Mouse (Mus musculus): Measurements from ENCODE around the gene Fxyd7. TPM values are rescaled to one million over a fixed set of nuclear protein-coding genes. Genes with fewer than 3 reads are reported as not detected.

Fxyd7 gene
- polyA plus RNA-seq, 1 experiment from 2014 or later: 1.8 TPM

DNA sequence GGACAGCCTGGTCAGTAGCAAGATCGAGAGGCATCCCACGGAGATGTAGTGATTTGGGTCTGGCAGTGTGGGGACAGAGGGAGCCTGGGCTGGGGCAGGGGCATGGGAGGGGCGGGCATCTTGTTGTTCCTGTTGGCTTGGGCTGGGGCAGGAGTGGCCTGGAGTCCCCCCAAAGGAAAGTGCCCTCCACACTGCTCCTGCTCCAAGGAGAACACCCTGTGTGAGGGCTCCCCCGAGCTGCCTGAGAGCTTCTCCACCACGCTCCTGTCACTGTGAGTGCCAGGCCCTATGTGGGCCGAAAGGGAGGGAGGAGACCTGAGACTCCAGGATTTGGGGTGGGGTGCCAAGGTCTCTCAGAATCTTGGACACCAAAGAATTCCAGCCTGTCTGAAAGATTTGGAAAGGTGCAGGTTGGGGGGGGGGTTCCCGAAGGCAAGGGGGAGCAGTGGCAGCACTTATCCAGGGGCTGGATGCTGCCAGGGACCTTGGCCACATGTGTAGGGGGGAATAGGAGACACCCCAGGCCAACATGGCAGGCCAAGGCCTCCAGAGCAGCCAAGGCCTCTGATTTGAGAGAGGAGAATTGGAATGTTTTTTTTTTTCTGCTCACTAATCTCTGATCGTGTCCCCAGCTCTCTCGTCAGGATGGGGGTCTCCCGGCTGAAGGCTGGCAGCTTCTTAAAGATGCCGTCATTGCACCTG, 8.8 kb upstream of the Fxyd7 start:
- H3K9me3 ChIP-seq (ENCODE audit: low read length): no peaks in the 10 kb centered on the region
- no peak overlapping the region for H3K4me2 ChIP-seq (replicated peaks; ENCODE audit: low read depth, low read length)
- no peaks in the 10 kb centered on the region for H3K4me1 ChIP-seq (ENCODE audit: insufficient read depth, low read depth, low read length)
- DNase-seq (ENCODE audit: low spot score) (no peak), ATAC-seq (no peak)
- H3K36me3 ChIP-seq (ENCODE audit: insufficient read depth, low read length): no peaks in the 10 kb centered on the region
- no peak overlapping the region for H3K27ac ChIP-seq (ENCODE audit: low read length)
- WGBS: 73% methylated on average over 11 of the region's 11 CpGs
- TF ChIP-seq CTCF (IDR thresholded peaks at IDR 0.05): no peak
- no peak for TF ChIP-seq EP300 (IDR thresholded peaks at IDR 0.05)
- H3K27me3 ChIP-seq (replicated peaks; ENCODE audit: insufficient read depth, low read length): no peaks in the 10 kb centered on the region
- no peak overlapping the region for H3K4me3 ChIP-seq (ENCODE audit: low read depth, low read length)
- H3K9ac ChIP-seq (replicated peaks; ENCODE audit: low read depth): no peak overlapping the region

DNA sequence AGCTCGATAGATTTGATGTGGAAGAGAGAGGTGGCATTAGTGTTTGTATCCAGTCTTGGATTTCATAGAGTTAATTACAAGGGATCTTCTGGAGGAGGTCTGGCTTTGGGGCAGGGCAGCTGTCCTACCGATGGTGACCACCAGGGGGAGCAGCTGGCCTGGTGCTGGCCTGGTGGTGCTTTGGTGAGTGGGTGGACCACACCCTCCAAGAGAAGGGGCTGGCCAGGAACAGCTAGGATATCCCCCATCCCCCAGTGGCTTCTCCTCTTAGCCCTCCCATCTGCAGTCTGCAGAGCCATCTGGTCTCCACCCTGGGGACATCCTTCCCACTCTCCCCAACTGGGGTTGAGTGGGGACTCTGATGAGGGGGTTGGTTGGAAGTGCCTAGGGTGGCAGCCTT, 7.8 kb upstream of the Fxyd7 start, which contains the start of gene Lgi4:
TSS of gene Lgi4 (plus strand) at position 235 of the 400 bp plus-strand sequence.
- TF ChIP-seq CTCF (IDR thresholded peaks at IDR 0.05) (peak; percentile 99), EP300 (IDR thresholded peaks at IDR 0.05) (no peak)
- peak; percentile 55 for ATAC-seq

DNA sequence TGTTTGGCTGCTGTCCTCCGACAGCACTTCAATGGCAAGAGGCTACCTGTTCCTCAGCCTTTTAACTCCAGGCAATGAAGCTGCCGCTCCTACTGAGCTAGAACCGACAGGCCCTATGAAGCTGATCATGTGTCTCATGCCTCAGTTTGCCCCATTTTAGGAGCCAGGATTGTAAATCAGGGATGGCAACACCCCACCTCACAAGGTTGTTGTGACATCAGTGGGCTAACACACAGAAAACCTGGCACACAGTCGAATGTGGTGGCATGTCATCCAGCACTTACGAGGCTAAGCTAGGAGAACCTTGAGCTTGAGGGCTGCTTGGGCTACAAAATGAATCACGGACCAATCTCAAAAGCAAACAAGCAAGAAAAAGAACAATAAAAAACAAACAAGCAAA, 6.9 kb upstream of the Fxyd7 start:
- 82% methylated on average over 6 of the region's 6 CpGs for WGBS

More for the DNA sequence above, 7.8 kb upstream of the Fxyd7 start, which contains the start of gene Lgi4:
- Histone ChIP-seq H3K4me1 (ENCODE audit: insufficient read depth, low read depth, low read length) (no peaks in the 10 kb centered on the region), H3K27ac (ENCODE audit: low read length) (no peak within 1 kb of the TSS), H3K4me3 (ENCODE audit: low read depth, low read length) (no peak within 1 kb of the TSS), H3K27me3 (replicated peaks; ENCODE audit: insufficient read depth, low read length) (no peaks in the 10 kb centered on the region), H3K9me3 (ENCODE audit: low read length) (no peaks in the 10 kb centered on the region), H3K4me2 (replicated peaks; ENCODE audit: low read depth, low read length) (no peak within 1 kb of the TSS), H3K9ac (replicated peaks; ENCODE audit: low read depth) (no peak within 1 kb of the TSS), H3K36me3 (ENCODE audit: insufficient read depth, low read length) (no peaks in the 10 kb centered on the region)
- DNase-seq (ENCODE audit: low spot score): peak; percentile 82
- 6% methylated on average over 2 of the region's 2 CpGs for WGBS

DNA sequence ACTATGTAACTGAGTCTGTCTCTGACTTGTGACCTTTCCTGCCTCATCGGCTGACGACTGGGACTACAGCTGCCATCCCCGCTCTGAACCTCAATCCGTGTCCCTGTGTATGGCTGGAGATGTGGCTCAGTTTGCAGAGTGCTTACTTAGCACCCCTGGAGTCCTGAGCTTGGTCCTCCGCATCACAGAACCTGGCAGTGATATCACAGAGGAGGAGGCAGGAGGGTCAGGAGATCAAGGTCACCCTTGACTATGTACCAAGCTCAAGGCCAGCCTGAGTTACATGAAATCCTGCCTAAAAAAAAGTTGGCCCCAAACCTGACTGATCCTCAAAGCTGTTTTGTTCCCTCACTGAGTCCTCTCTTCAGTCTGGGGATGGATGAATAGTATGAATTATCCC, 6.5 kb upstream of the Fxyd7 start:
- no peak overlapping the region for H3K27ac ChIP-seq (ENCODE audit: low read length)
- 67% methylated on average over 5 of the region's 5 CpGs for WGBS
- TF ChIP-seq EP300 (IDR thresholded peaks at IDR 0.05) (no peak), CTCF (IDR thresholded peaks at IDR 0.05) (no peak)
- no peaks in the 10 kb centered on the region for H3K9me3 ChIP-seq (ENCODE audit: low read length)
- no peaks in the 10 kb centered on the region for H3K4me1 ChIP-seq (ENCODE audit: insufficient read depth, low read depth, low read length)
- H3K4me2 ChIP-seq (replicated peaks; ENCODE audit: low read depth, low read length): no peak overlapping the region
- no peak for ATAC-seq
- H3K36me3 ChIP-seq (ENCODE audit: insufficient read depth, low read length): no peaks in the 10 kb centered on the region
- DNase-seq (ENCODE audit: low spot score): no peak
- no peak overlapping the region for H3K4me3 ChIP-seq (ENCODE audit: low read depth, low read length)
- no peak overlapping the region for H3K9ac ChIP-seq (replicated peaks; ENCODE audit: low read depth)
- H3K27me3 ChIP-seq (replicated peaks; ENCODE audit: insufficient read depth, low read length): peaks cover 4% of the 10 kb centered on the region

More for the DNA sequence above, 6.9 kb upstream of the Fxyd7 start:
- no peaks in the 10 kb centered on the region for H3K4me1 ChIP-seq (ENCODE audit: insufficient read depth, low read depth, low read length)
- H3K9ac ChIP-seq (replicated peaks; ENCODE audit: low read depth): no peak overlapping the region
- H3K27ac ChIP-seq (ENCODE audit: low read length): no peak overlapping the region
- H3K9me3 ChIP-seq (ENCODE audit: low read length): no peaks in the 10 kb centered on the region
- H3K4me3 ChIP-seq (ENCODE audit: low read depth, low read length): no peak overlapping the region
- no peak overlapping the region for H3K4me2 ChIP-seq (replicated peaks; ENCODE audit: low read depth, low read length)
- TF ChIP-seq EP300 (IDR thresholded peaks at IDR 0.05): no peak
- no peak for TF ChIP-seq CTCF (IDR thresholded peaks at IDR 0.05)
- no peaks in the 10 kb centered on the region; the same call in 1 of the 2 replicates for H3K27me3 ChIP-seq (replicated peaks; ENCODE audit: insufficient read depth, low read length)
- DNase-seq (ENCODE audit: low spot score): no peak
- no peak for ATAC-seq
- H3K36me3 ChIP-seq (ENCODE audit: insufficient read depth, low read length): no peaks in the 10 kb centered on the region

DNA sequence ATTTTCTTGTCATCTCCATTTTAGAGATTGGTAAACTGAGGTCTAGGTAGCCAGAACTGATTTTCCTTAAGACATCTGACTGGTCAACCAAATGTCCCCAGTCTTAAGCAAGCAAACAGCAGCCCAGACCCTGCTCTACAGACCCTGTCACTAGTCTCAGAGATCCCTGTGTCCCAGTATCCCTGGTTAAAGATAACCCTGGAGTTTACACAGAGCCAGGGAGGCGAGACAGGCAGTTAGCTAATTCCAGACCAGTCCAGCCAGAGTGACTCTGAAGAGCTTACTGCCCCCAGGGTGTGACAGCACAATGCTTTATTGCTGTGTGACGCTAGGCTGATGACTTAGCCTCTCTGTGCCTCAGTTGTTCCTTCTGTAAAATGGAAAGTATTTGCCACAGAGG, 5.8 kb upstream of the Fxyd7 start, which contains the start of gene Fxyd1:
TSS of gene Fxyd1 (minus strand) at position 129 of the 400 bp plus-strand sequence.
- no peaks in the 10 kb centered on the region for H3K36me3 ChIP-seq (ENCODE audit: insufficient read depth, low read length)
- H3K27ac ChIP-seq (ENCODE audit: low read length): no peak within 1 kb of the TSS; the same call in 1 of the 2 replicates
- peaks cover 10% of the 10 kb centered on the region for H3K27me3 ChIP-seq (replicated peaks; ENCODE audit: insufficient read depth, low read length)
- TF ChIP-seq EP300 (IDR thresholded peaks at IDR 0.05) (no peak), CTCF (IDR thresholded peaks at IDR 0.05) (no peak)
- no peak within 1 kb of the TSS for H3K9ac ChIP-seq (replicated peaks; ENCODE audit: low read depth)
- H3K9me3 ChIP-seq (ENCODE audit: low read length): no peaks in the 10 kb centered on the region
- no peak for DNase-seq (ENCODE audit: low spot score)
- H3K4me2 ChIP-seq (replicated peaks; ENCODE audit: low read depth, low read length): no peak within 1 kb of the TSS
- H3K4me3 ChIP-seq (ENCODE audit: low read depth, low read length): no peak within 1 kb of the TSS
- no peak for ATAC-seq
- H3K4me1 ChIP-seq (ENCODE audit: insufficient read depth, low read depth, low read length): 0 out of 2 replicates have a peak, but pooled peaks cover 3% of the 10 kb centered on the region
- 69% methylated on average over 2 of the region's 2 CpGs for WGBS

DNA sequence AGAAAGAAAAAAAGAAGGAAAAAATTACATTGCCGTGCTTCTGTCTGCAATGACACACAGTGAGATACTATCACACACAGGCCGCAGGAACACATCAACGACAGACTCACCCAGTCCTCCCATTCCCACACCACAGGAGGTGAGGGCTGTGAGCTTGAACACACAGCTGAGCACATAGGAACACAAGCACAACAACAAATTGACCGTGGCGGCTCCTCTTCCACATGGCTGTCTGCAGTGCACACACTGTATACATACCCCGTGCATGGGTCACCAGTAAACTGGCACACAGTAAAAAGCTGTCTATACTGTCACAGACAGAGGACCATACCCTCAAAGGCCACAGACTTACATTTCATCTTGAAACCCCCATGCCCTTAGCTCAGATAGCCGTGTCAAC, 5.2 kb upstream of the Fxyd7 start:
- WGBS: 74% methylated on average over 7 of the region's 7 CpGs

More for the DNA sequence above, 5.2 kb upstream of the Fxyd7 start:
- no peaks in the 10 kb centered on the region for H3K9me3 ChIP-seq (ENCODE audit: low read length)
- H3K27me3 ChIP-seq (replicated peaks; ENCODE audit: insufficient read depth, low read length): peaks cover 16% of the 10 kb centered on the region
- no peak overlapping the region for H3K4me2 ChIP-seq (replicated peaks; ENCODE audit: low read depth, low read length)
- TF ChIP-seq CTCF (IDR thresholded peaks at IDR 0.05) (no peak), EP300 (IDR thresholded peaks at IDR 0.05) (no peak)
- H3K9ac ChIP-seq (replicated peaks; ENCODE audit: low read depth): no peak overlapping the region
- H3K4me1 ChIP-seq (ENCODE audit: insufficient read depth, low read depth, low read length): 0 out of 2 replicates have a peak, but pooled peaks cover 4% of the 10 kb centered on the region
- H3K36me3 ChIP-seq (ENCODE audit: insufficient read depth, low read length): no peaks in the 10 kb centered on the region
- ATAC-seq (no peak), DNase-seq (ENCODE audit: low spot score) (no peak)
- no peak overlapping the region for H3K4me3 ChIP-seq (ENCODE audit: low read depth, low read length)
- H3K27ac ChIP-seq (ENCODE audit: low read length): no peak overlapping the region

Data from lung, postnatal 0 days (tissue).